Mouse (Mus musculus) kidney, adult 18-20 months (tissue): ENCODE results near the gene Cenpa.
"Not testable (repeated sequence)": the region's sequence is repeated elsewhere in the genome, so short reads cannot be mapped to it uniquely, and the experiment has no call there.

Source experiments
- DNase-seq: peaks from one replicate; pipeline ENCODE4 v3.0.0; 2021

Cenpa gene

GRCm38 (mm10) chr5:30682967-30683600 lies 16.5 kb downstream of the Cenpa start:
- DNase-seq: no peak

- DNase-seq: no peak
These were observed 17.4 kb downstream of the Cenpa start for GRCm38 (mm10) chr5:30683993-30684392.

GRCm38 (mm10) chr5:30686781-30687180 lies 20.2 kb downstream of the Cenpa start:
- DNase-seq: peak; percentile 23

GRCm38 (mm10) chr5:30700361-30701000 lies 33.9 kb downstream of the Cenpa start:
- DNase-seq: no peak

- not testable (repeated sequence) for DNase-seq
These were observed 34.8 kb downstream of the Cenpa start for GRCm38 (mm10) chr5:30701373-30701772.

GRCm38 (mm10) chr5:30701866-30702265 lies 35.3 kb downstream of the Cenpa start:
- no peak for DNase-seq

GRCm38 (mm10) chr5:30709744-30710383 lies 43.3 kb downstream of the Cenpa start:
- peak; percentile 79 for DNase-seq

GRCm38 (mm10) chr5:30710486-30710885 lies 43.9 kb downstream of the Cenpa start:
- DNase-seq: no peak

- DNase-seq: peak; percentile 86
These were observed 44.8 kb downstream of the Cenpa start, which contains the start of gene Dpysl5 for GRCm38 (mm10) chr5:30711147-30712001. TSS of gene Dpysl5 (plus strand) at chr5:30711564.

GRCm38 (mm10) chr5:30712002-30712390 lies 45.4 kb downstream of the Cenpa start:
- no peak for DNase-seq

GRCm38 (mm10) chr5:30712441-30713298 lies 46.1 kb downstream of the Cenpa start:
- peak; percentile 3 for DNase-seq

GRCm38 (mm10) chr5:30713299-30713675 lies 46.7 kb downstream of the Cenpa start:
- peak; percentile 13 for DNase-seq

- no peak for DNase-seq
These were observed 47.1 kb downstream of the Cenpa start for GRCm38 (mm10) chr5:30713691-30714090.

GRCm38 (mm10) chr5:30716311-30716710 lies 49.7 kb downstream of the Cenpa start:
- DNase-seq: no peak

- no peak for DNase-seq
These were observed 50.9 kb downstream of the Cenpa start for GRCm38 (mm10) chr5:30717506-30717905.

GRCm38 (mm10) chr5:30717991-30718703 lies 51.6 kb downstream of the Cenpa start:
- no peak for DNase-seq

GRCm38 (mm10) chr5:30721935-30722334 lies 55.4 kb downstream of the Cenpa start:
- DNase-seq: no peak
